Mouse (Mus musculus) small intestine, adult 2 months (tissue): Measurements from ENCODE around the gene S100a5.

Source experiments
- CTCF ChIP-seq: fragments of 200-500 bp; IDR thresholded peaks from 2 replicates; pipeline ENCODE4 v1.5.1; 2012; ENCODE audit warnings: low read depth, mild to moderate bottlenecking, control low read depth, inconsistent platforms, low read length, moderate library complexity, mixed read lengths; ENCODE audit not compliant: insufficient replicate concordance, insufficient read length; ENCODE audit errors: extremely low read depth
- POLR2A ChIP-seq: fragments of 200-500 bp; IDR thresholded peaks from 2 replicates; pipeline ENCODE4 v1.6.1; 2012; ENCODE audit warnings: low read depth, mild to moderate bottlenecking, control low read depth, inconsistent platforms, low read length, moderate library complexity

DNA sequence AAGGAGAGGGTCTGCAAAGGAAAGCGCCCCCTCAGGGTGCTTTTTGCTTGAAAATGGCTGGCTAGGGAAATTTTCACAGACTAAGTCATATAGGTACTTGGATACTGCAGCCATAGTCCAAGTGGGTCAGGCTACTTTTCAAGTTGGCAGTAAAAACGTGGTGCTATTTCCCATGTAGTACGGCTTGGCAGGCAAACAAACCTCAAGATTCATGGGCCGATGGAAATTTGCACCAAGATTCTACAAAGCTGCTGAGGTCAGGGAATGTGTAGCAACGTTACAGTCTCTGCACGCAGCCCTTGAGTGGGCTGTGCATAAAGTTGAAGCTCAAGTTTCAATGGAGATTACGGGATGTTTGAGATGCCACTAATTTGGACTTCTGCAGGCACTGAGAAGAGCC is 28.9 kb upstream of the S100a5 start:
- TF ChIP-seq POLR2A: no peak
- TF ChIP-seq CTCF: no peak
